In the genomic region with DNA sequence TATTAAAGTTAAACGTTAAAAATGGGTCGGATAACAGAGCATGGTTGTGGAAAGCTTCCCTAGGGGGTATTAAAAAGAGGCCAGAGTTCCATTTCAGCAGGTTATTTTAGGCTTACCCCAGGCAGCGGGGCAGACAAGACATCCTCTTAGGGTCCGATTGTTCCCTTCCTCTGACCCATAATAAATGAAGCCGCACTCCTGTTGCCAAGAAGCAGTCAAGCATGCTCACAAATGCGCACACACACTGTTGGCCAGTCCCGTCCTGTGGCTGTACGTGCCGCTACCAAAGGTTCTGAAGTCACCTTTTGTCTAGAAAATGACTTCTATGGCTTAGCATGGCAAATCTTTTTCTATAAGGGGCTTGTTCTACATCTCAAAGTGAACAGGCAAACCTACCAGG, we compare ENCODE assay signal across 11 mouse cellular contexts.
DNase-seq lines count a peak whose midpoint lies in the region; ATAC-seq lines count a peak whose summit lies in the region.
"Had no signal": no experiment of that assay in that cellular context is flagged by ENCODE, and none has a peak within 500 bp of the region (broad histone marks: within the 10 kb centered on the region; RNA-seq: fewer than 3 reads in every experiment).

No protein-coding gene starts in this region.

- H3K4me3 ChIP-seq in kidney, embryonic 15.5 days (replicated peaks): no peak overlapping the region
- no peak overlapping the region for H3K4me3 ChIP-seq in forebrain, embryonic 13.5 days
- H3K4me3 ChIP-seq in liver, embryonic 12.5 days: no peak overlapping the region
- H3K4me3 ChIP-seq: embryonic facial prominence, embryonic 15.5 days; limb, embryonic 13.5 days had no signal

- peaks cover 7% of the 10 kb centered on the region; the same call in 1 of the 2 replicates for H3K4me1 ChIP-seq in kidney, embryonic 15.5 days
- H3K4me1 ChIP-seq in forebrain, embryonic 13.5 days: peaks cover 15% of the 10 kb centered on the region
- H3K4me1 ChIP-seq in liver, embryonic 12.5 days: no peaks in the 10 kb centered on the region
- H3K4me1 ChIP-seq: embryonic facial prominence, embryonic 15.5 days had no signal

- WGBS in kidney, embryonic 15.5 days: 52% methylated on average over 9 of the region's 9 CpGs
- WGBS in forebrain, embryonic 13.5 days: 6% methylated on average over 9 of the region's 9 CpGs
- 79% methylated on average over 9 of the region's 9 CpGs for WGBS in liver, embryonic 12.5 days (ENCODE audit: insufficient replicate concordance)

- no peak overlapping the region for H3K9ac ChIP-seq in kidney, embryonic 15.5 days
- no peak overlapping the region for H3K9ac ChIP-seq in forebrain, embryonic 13.5 days
- no peak overlapping the region for H3K9ac ChIP-seq in liver, embryonic 12.5 days
- H3K9ac ChIP-seq: embryonic facial prominence, embryonic 15.5 days; limb, embryonic 13.5 days had no signal

- H3K27me3 ChIP-seq in kidney, embryonic 15.5 days: no peaks in the 10 kb centered on the region
- peaks cover 7% of the 10 kb centered on the region; the same call in 1 of the 2 replicates for H3K27me3 ChIP-seq in forebrain, embryonic 13.5 days
- no peaks in the 10 kb centered on the region for H3K27me3 ChIP-seq in liver, embryonic 12.5 days (replicated peaks)
- H3K27me3 ChIP-seq: embryonic facial prominence, embryonic 15.5 days; limb, embryonic 13.5 days had no signal

- 0 out of 2 replicates have a peak overlapping the region, but pooled peaks have one; percentile 13 for H3K27ac ChIP-seq in kidney, embryonic 15.5 days
- H3K27ac ChIP-seq in forebrain, embryonic 13.5 days: no peak overlapping the region
- H3K27ac ChIP-seq in liver, embryonic 12.5 days: no peak overlapping the region
- H3K27ac ChIP-seq: embryonic facial prominence, embryonic 15.5 days; limb, embryonic 13.5 days had no signal

- H3K36me3 ChIP-seq in kidney, embryonic 15.5 days: no peaks in the 10 kb centered on the region
- no peaks in the 10 kb centered on the region for H3K36me3 ChIP-seq in forebrain, embryonic 13.5 days (ENCODE audit: poor library complexity, severe bottlenecking)
- no peaks in the 10 kb centered on the region for H3K36me3 ChIP-seq in liver, embryonic 12.5 days
- H3K36me3 ChIP-seq: embryonic facial prominence, embryonic 15.5 days; limb, embryonic 13.5 days had no signal

- no peak for DNase-seq in kidney, adult 11 months
- peak; percentile 45 for DNase-seq in mesoderm, embryonic 11.5 days (ENCODE audit: low read depth, low spot score)
- DNase-seq in retina, postnatal 1 day: peak; percentile 88
- DNase-seq in ovary, postnatal 36 days (ENCODE audit: low spot score): no peak
- DNase-seq: gastrocnemius, postnatal 14 days; lung, postnatal 10 days had no signal

- H3K4me2 ChIP-seq in kidney, embryonic 15.5 days: no peak overlapping the region
- H3K4me2 ChIP-seq in forebrain, embryonic 13.5 days: peak overlapping the region; percentile 28; the same call in 1 of the 2 replicates
- no peak overlapping the region for H3K4me2 ChIP-seq in liver, embryonic 12.5 days
- H3K4me2 ChIP-seq: embryonic facial prominence, embryonic 15.5 days; limb, embryonic 13.5 days had no signal

- no peak for ATAC-seq in kidney, embryonic 15.5 days (replicated peaks; ENCODE audit: low FRiP score)
- 0 out of 2 replicates have a peak, but pooled peaks have one; percentile 36 for ATAC-seq in forebrain, embryonic 13.5 days
- ATAC-seq in liver, embryonic 12.5 days: no peak

- H3K9me3 ChIP-seq in kidney, embryonic 15.5 days (replicated peaks): no peaks in the 10 kb centered on the region
- H3K9me3 ChIP-seq in forebrain, embryonic 13.5 days (replicated peaks): no peaks in the 10 kb centered on the region; the same call in 1 of the 2 replicates
- no peaks in the 10 kb centered on the region for H3K9me3 ChIP-seq in liver, embryonic 12.5 days (replicated peaks)
- H3K9me3 ChIP-seq: embryonic facial prominence, embryonic 15.5 days; limb, embryonic 13.5 days had no signal

Comparison
In these comparisons a context has a peak if more than half of its experiments do, and no peak if none do; other contexts are left out.
1. DNase-seq: peak in mesoderm, embryonic 11.5 days (single experiment) and retina, postnatal 1 day (single experiment); none in kidney, adult 11 months (single experiment) and ovary, postnatal 36 days (single experiment).